Mouse (Mus musculus): ENCODE results near the gene Acrv1. TPM values are rescaled to one million over a fixed set of nuclear protein-coding genes. Genes with fewer than 3 reads are reported as not detected.

Acrv1 gene
- not detected in 2 replicates for polyA plus RNA-seq (2021; fragmentation: Nextera tagmentation)
- long read RNA-seq, experiment 1, result 0 reads
- long read RNA-seq, experiment 2, result 0 reads

GRCm38 (mm10) chr9:36692920-36693319 lies at the start of gene Acrv1:
Acrv1 (plus strand) TSS chr9:36693220.

GRCm38 (mm10) chr9:36643276-36643675 lies 49.7 kb upstream of the Acrv1 start, which contains the start of gene A630095E13Rik:
A630095E13Rik (minus strand) TSS chr9:36643376.

GRCm38 (mm10) chr9:36727034-36727755 lies 34.2 kb downstream of the Acrv1 start, which contains the start of gene Chek1:
Chek1 (minus strand) TSS chr9:36727065.

Other genes with a start within 250 kb of the Acrv1 start
- not detected in 2 replicates for gene Gm9513, start 217.6 kb upstream of the Acrv1 start, polyA plus RNA-seq (2021; fragmentation: Nextera tagmentation)
- not detected in 2 replicates for gene Gm5615, start 151.3 kb upstream of the Acrv1 start, polyA plus RNA-seq (2021; fragmentation: Nextera tagmentation)
- gene Gm17689, start 110.6 kb upstream of the Acrv1 start, polyA plus RNA-seq (2021; fragmentation: Nextera tagmentation), result not detected in 2 replicates
- gene A630095E13Rik, start 49.8 kb upstream of the Acrv1 start, polyA plus RNA-seq (2021; fragmentation: Nextera tagmentation), result not detected in 2 replicates
- 1.1 and 1.4 TPM in 2 replicates for gene Chek1, start 33.8 kb downstream of the Acrv1 start, polyA plus RNA-seq (2021; fragmentation: Nextera tagmentation)
- gene Stt3a, start 74.5 kb downstream of the Acrv1 start, polyA plus RNA-seq (2021; fragmentation: Nextera tagmentation), result 52.8 and 53.7 TPM in 2 replicates
- 12.4 and 53.9 TPM in 2 replicates for gene Ei24, start 104.2 kb downstream of the Acrv1 start, polyA plus RNA-seq (2021; fragmentation: Nextera tagmentation)
- 441 and 540 TPM in 2 replicates for gene Fez1, start 128.6 kb downstream of the Acrv1 start, polyA plus RNA-seq (2021; fragmentation: Nextera tagmentation)

Data from left cerebral cortex, adult 6 months (tissue).